Mouse (Mus musculus) thymus, postnatal 0 days (tissue): Measurements from ENCODE around the gene Dip2b. TPM values are rescaled to one million over a fixed set of nuclear protein-coding genes. Genes with fewer than 3 reads are reported as not detected.

Experiments
- DNase-seq: peaks from one replicate; pipeline ENCODE4 v3.0.0-alpha.2; 2015; ENCODE audit warnings: low spot score
- polyA plus RNA-seq: library from polyadenylated mRNA; unstranded; fragments of >200 nt; fragmentation: Nextera tagmentation; extraction: Ambion mirVana; gene quantifications from 2 replicates; pipeline ENCODE4 v1.2.1, GENCODE M21; 2015

Gene Dip2b
- polyA plus RNA-seq, 1 experiment from 2014 or later, result 9.5 TPM

GRCm38 (mm10) chr15:100082733-100083132, 44.3 kb downstream of the Dip2b start:
- no peak for DNase-seq

- DNase-seq, result no peak
Measured at GRCm38 (mm10) chr15:100083882-100084281, 45.4 kb downstream of the Dip2b start.

DNA sequence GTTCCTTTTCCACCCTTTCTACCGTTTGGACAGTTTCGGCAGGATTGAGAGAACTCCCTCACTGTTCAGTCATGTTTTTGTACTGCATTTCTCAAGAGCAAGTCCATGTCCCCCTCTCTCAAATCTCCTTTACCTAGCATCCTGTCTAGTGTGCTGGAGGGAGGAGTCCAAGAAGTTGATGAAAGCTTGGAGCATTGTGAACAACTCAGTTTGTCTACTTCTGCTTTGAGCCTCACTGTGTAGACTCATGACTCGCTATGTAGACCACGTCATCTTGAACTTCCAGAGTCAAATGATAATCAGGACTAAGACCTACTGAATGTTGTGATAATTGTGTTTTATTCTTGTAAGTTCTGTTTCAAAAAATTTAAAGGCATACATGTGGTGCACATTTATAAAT, 46.4 kb downstream of the Dip2b start:
- no peak for DNase-seq

DNA sequence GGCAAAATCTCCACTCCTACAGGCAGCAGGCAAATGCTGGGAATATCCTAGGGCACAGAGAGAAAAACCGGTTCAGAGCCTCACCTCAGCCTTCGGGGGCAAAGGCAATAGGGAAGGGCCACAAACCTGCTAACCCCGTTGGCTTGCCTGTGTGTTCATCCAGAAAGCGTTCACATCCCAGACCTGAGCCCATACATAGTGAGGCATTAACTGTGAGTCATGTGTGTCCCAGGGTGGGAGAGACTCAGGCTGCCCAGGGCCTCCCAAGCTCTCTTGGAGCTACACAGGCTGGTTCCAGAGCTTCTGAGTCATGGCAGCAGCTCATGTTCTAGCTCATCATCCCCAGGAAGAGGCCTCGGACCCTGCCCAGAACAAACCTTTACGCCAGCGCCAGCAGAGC, 49.6 kb downstream of the Dip2b start:
- no peak for DNase-seq

DNA sequence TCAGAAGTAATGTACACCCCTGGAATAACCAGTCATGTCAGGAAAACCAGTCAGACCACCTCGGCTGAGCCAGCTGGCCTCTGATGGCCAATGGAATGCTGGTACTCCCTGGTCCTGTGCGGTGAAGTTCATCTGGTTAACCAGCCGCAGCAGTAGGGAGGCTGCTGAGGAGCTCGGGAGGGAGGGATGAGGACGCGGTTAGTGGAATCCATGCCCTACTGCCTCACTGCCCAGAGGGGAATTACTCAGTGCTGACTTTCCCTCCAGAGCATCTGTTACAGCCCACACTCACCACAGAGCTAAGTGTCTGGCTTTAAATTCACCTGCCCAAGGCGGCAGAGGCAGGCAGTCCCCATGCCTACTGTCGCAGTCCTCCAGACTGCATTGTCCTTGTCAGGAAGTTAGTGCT, 51.2 kb downstream of the Dip2b start:
- no peak for DNase-seq

DNA sequence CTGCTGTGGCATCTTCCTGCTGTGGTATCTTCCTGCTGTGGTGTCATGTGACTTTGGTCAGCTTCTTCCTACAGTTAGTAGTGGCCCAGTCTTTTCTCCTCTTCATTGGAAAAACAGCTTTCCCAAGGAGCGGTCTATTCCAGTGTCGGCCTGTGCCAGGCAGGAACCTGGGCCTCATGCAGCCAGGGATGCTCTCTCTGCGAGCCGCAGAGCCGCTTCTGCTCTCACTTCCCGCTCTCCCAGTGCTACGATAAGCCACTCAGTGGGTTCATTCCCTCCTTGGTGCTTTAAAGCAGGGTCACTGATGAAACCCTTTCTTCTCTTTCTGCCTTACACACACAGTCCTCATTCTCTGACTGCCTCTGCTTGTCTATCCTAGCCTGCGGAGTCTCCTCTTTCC, 53.4 kb downstream of the Dip2b start:
- DNase-seq, result no peak

DNA sequence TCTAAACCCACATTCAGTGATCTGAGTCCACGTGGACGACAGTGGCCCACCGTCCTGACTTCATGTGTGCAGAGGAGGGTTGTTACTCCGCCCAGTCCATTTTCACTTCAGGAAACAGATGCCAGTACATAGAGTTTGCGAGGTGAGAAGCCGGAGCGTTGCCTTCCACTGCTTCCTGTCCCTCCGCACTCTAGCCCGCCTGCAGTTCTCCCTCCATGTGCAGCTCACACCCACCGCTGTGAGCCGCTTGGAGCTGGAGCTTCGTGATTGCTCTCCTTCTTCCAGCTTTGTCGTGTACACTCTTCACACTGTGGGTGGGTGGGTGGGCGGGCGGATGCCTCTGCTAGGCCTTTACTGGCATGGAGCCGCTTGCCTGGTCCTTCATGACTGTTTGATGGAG, 53.8 kb downstream of the Dip2b start:
- peak; percentile 45 for DNase-seq

- no peak for DNase-seq
Measured at GRCm38 (mm10) chr15:100096587-100097428, 58.3 kb downstream of the Dip2b start.

- DNase-seq, result no peak
Measured at GRCm38 (mm10) chr15:100100336-100100735, 61.9 kb downstream of the Dip2b start.

DNA sequence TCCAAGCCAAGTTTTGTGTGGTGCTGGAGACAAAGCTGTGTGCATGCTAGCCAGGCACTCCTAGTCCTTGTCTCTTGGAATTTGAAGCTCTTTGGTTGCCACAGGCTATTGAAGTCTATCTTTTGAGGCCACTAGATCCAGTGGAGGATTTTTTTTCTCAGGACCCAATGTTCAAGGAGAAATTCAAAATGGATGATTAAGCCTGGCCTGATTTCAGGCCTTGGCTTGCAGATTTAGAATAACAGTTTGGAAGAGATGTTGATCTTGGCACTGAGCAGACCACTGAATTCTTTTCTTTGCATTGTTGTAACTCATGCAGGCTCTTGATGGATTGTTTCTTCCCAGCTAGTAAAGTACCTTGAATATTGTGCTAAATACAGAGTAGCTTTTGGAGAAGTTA, 62.7 kb downstream of the Dip2b start:
- DNase-seq, result no peak

DNA sequence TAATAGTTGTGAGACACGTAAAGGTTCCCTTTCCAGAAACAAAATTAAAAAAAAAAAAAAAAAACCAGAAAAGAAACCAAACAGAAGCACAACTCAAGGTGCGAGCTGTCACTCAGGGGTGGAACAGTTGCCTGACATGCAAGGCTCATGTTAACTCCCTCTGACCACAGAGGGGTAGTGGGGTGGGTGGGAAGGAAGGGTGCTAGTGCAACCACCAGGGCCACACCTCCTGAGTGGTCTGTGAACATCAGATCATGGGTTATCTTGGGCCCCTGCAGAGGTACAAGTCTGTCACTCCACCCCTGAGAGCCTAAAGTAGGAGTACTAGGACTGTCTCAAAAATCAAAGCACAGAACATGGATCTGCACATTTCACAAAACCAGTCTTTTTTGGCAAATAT, 65.7 kb downstream of the Dip2b start:
- no peak for DNase-seq

DNA sequence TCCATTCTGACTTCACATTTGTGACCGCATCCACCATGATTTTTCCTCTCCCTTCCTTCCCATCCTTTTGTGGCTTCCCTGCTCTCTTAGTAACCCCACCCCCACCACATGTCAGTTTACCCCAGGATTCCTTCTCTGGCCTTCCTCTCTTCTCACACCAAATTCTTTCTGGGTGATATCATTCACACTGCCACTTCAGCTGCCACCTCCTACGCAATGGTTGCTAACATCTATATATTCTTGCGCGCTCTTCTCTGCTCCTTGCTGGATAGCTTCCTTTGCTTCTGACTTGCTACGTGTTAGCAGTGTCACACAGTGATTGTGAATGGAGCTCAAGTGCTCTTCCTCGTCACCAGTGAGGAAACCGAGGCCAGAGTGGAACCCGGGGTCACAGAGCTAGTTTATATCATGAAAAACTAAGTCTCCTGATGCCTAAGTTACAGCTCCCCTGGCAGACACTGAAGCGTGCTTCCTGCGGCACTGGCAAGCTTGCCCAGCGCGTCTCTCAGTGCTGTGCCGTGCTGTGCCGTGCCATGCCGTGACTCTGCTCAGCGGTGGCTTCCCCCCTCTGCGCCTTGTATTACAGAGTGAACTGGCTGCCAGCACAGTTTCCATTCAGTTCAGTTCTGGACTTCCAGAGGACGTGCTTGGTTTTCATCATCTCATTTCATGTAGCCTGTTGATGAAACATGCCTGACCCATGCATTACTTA, 69.8 kb downstream of the Dip2b start:
- no peak for DNase-seq

- DNase-seq, result no peak
Measured at GRCm38 (mm10) chr15:100109916-100110315, 71.5 kb downstream of the Dip2b start.

DNA sequence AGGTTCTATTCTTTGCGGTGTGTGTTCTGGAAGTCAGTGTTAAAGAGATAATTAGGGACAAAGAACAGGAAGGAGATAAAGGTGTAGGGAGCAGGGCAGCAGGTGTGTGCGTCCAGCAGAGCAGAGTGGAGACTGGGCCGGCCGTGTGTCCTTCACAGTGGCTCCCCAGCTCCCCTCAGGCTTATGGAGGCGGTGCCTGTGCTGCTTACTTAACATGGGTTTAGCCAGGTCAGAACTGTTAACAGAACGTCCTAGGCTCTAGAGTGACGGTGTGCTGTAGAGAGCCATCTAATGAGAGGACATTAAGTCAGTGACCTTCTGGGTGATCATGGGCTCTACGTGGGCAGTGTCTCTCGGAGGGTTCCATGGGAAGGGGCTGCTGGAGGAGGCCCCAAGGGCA, 73.4 kb downstream of the Dip2b start:
- no peak for DNase-seq

DNA sequence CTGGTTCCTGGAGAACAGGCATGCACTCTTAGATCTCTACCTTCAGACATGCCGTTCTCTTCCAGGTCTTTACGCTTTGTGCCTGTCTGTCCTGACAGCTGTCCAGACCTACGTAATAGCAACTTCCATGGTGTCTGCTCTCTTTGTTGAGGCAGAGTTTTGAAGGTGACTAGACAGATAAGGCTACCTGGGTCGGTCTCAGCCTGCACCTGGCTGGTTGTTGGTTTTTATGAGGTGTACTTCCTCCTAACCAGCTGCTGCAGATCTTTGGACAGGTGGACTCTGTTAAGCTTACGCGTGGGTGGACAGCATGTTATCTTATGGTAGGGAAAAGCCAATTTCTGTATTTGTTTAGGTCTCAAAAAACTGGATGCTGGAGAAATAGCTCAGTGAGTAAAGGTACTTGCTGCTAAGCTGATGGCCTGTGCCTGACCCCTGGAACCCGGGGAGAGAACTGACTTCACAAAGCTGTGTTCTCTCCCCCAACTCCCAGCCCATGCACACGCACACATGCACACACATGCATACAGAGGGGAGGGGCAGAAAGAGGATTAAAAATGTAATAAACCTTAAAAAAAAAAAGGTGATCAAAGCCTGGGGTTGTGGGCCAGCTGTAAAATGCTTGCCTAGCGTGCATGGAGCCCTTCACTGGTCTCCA, 74.0 kb downstream of the Dip2b start:
- DNase-seq, result no peak

GRCm38 (mm10) chr15:100113343-100114275, 75.1 kb downstream of the Dip2b start:
- no peak for DNase-seq

- no peak for DNase-seq
Measured at GRCm38 (mm10) chr15:100115416-100115815, 77.0 kb downstream of the Dip2b start.

DNA sequence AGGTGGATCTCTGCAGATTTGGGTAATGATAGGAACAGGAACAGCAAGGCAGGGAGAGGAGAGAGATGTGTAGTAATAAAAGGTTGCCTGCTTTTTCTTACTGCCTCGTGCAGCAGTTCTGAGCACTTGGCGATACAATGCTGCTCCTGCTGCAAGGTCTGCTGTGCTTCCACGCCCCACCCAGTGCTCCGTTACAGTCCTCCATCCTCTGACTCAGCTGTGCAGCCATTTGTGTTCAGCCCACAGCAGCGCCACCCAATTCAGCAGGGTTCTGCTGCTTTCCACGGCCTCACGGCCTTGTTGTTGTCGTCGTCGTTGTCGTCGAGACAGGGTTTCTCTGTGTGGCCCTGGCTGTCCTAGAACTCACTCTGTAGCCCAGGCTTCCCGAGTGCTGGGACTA, 77.9 kb downstream of the Dip2b start:
- DNase-seq, result no peak

DNA sequence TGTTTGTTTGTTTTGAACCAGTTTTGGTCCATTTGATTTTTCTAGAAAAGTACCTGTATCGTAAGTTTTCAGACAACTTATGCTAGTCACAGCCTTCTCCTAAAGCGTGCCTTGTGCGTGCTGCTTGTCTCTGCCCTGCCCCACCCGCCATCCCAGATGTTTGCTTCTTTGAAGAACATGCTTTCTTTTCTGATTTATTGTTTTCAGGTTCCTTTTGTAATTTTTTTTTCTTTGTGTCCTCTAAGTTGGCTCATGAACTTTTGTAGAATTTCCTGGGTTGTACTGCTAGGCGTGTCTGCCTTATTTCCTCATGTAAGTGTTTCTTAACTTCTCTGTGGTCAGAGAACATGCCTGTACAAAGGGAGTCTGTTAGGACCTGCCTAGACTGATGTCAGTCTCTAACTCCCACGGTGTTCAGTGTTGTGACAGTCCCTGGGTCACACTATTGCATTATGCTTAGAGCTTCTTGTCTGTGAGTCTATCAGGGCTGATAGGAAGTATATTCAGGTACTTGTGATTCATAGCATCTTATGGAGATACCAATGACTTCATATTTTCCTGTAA, 80.8 kb downstream of the Dip2b start:
- no peak for DNase-seq

GRCm38 (mm10) chr15:100121437-100121836, 83.0 kb downstream of the Dip2b start:
- DNase-seq, result no peak

DNA sequence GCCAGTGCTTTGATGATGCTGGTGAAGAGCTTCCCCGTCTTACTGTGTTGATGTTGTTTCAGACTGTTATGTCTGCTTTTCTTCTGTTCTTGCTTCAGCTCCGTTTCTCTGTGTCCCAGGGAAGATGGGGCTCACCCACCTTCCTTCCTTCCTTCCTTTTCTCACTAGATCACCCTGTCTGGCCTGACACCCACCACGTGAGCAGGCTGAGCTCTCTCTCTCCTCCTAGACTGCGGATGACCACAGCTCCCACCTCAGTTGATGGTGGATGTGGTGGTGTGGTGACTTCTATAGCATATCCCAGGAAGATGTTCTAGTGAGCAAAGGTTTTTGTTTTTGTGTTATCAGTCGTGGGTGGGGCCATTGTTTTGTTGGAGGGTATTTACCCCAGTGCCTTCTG, 85.4 kb downstream of the Dip2b start:
- DNase-seq, result peak; percentile 4
